19 mouse cellular contexts compared by ENCODE assay signal in the genomic region with DNA sequence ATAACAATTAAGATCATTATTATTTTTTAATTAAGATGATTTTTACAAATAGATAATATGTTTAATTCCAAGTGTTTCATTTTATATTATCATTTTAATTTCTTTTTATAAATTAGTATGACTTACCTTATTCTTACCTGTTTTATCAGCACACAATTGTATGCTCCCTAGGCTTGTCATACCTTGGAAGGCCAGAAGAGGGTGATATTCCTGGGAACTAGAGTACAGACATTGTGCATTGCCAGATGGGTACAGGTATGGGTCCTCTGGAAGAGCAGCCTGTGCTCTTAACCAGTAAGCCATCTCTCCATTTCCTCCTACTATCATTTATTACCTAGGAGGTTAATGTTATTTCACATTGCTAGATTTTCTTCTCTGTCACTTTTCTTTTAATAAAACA.
DNase-seq lines count a peak whose midpoint lies in the region; ATAC-seq and TF ChIP-seq lines count a peak whose summit lies in the region.
"Had no signal": no experiment of that assay in that cellular context is flagged by ENCODE, and none has a peak within 500 bp of the region (broad histone marks: within the 10 kb centered on the region; RNA-seq: fewer than 3 reads in every experiment).

No protein-coding gene starts in this region.

- no peak for TF ChIP-seq EP300 in MEL (IDR thresholded peaks at IDR 0.05; ENCODE audit: low read depth in 1 of 2, low read length in 2 of 2)

- no peak for TF ChIP-seq POLR2A in MEL (IDR thresholded peaks at IDR 0.05; ENCODE audit: control insufficient read depth in 1 of 2, insufficient read depth in 1 of 2, low read depth in 1 of 2, low read length in 2 of 2, poor library complexity in 1 of 2)

- H3K9me3 ChIP-seq in midbrain, postnatal 0 days (ENCODE audit: low read length) = no peaks in the 10 kb centered on the region
- H3K9me3 ChIP-seq in midbrain, embryonic 11.5 days (ENCODE audit: control insufficient read depth, low read length) = no peaks in the 10 kb centered on the region
- H3K9me3 ChIP-seq in MEL (replicated peaks; ENCODE audit: insufficient read depth, low read length) = no peaks in the 10 kb centered on the region
- H3K9me3 ChIP-seq in neural tube, embryonic 15.5 days (replicated peaks) = no peaks in the 10 kb centered on the region
- no peaks in the 10 kb centered on the region for H3K9me3 ChIP-seq in intestine, postnatal 0 days (ENCODE audit: control insufficient read depth)
- H3K9me3 ChIP-seq: embryonic facial prominence, embryonic 12.5 days; forebrain, embryonic 15.5 days; heart, embryonic 10.5 days; heart, embryonic 15.5 days had no signal

- H3K36me3 ChIP-seq in midbrain, postnatal 0 days (ENCODE audit: insufficient read depth, low read length) = no peaks in the 10 kb centered on the region
- H3K36me3 ChIP-seq in midbrain, embryonic 11.5 days (ENCODE audit: control insufficient read depth, insufficient read depth, low read length) = no peaks in the 10 kb centered on the region
- no peaks in the 10 kb centered on the region for H3K36me3 ChIP-seq in MEL (ENCODE audit: control insufficient read depth in 1 of 2, insufficient read depth in 2 of 2, low read length in 2 of 2)
- H3K36me3 ChIP-seq in neural tube, embryonic 15.5 days = no peaks in the 10 kb centered on the region
- no peaks in the 10 kb centered on the region for H3K36me3 ChIP-seq in intestine, postnatal 0 days (ENCODE audit: control insufficient read depth, insufficient read depth)
- H3K36me3 ChIP-seq: embryonic facial prominence, embryonic 12.5 days; forebrain, embryonic 15.5 days; heart, embryonic 10.5 days; heart, embryonic 15.5 days had no signal

- no peak overlapping the region for H3K4me2 ChIP-seq in midbrain, postnatal 0 days (ENCODE audit: low read depth, low read length, poor library complexity, severe bottlenecking)
- H3K4me2 ChIP-seq in midbrain, embryonic 11.5 days = no peak overlapping the region
- H3K4me2 ChIP-seq in neural tube, embryonic 15.5 days = no peak overlapping the region
- no peak overlapping the region for H3K4me2 ChIP-seq in intestine, postnatal 0 days (replicated peaks; ENCODE audit: low read depth)
- H3K4me2 ChIP-seq: embryonic facial prominence, embryonic 12.5 days; forebrain, embryonic 15.5 days; heart, embryonic 15.5 days; hindbrain, embryonic 14.5 days had no signal

- no peak for ATAC-seq in midbrain, postnatal 0 days (ENCODE audit: low FRiP score)
- no peak for ATAC-seq in midbrain, embryonic 11.5 days (ENCODE audit: low FRiP score)
- no peak for ATAC-seq in neural tube, embryonic 15.5 days (ENCODE audit: low FRiP score)
- no peak for ATAC-seq in intestine, postnatal 0 days
- ATAC-seq: forebrain, embryonic 15.5 days had no signal

- H3K4me3 ChIP-seq in midbrain, postnatal 0 days (ENCODE audit: low read depth, low read length) = no peak overlapping the region
- no peak overlapping the region for H3K4me3 ChIP-seq in midbrain, embryonic 11.5 days (ENCODE audit: low read depth, low read length)
- no peak overlapping the region for H3K4me3 ChIP-seq in MEL (ENCODE audit: control insufficient read depth in 1 of 2, insufficient read depth in 1 of 2, low read depth in 2 of 2, low read length in 2 of 2)
- H3K4me3 ChIP-seq in neural tube, embryonic 15.5 days (replicated peaks) = no peak overlapping the region
- no peak overlapping the region for H3K4me3 ChIP-seq in intestine, postnatal 0 days (ENCODE audit: low read depth, low read length)
- H3K4me3 ChIP-seq: embryonic facial prominence, embryonic 12.5 days; forebrain, embryonic 15.5 days; heart, embryonic 10.5 days; heart, embryonic 15.5 days had no signal

- no peaks in the 10 kb centered on the region for H3K79me2 ChIP-seq in MEL (ENCODE audit: control insufficient read depth, insufficient read depth, low read length, poor library complexity)

- H3K27me3 ChIP-seq in midbrain, postnatal 0 days (ENCODE audit: insufficient read depth, low read length) = no peaks in the 10 kb centered on the region
- H3K27me3 ChIP-seq in midbrain, embryonic 11.5 days (ENCODE audit: control insufficient read depth, insufficient read depth, low read length) = no peaks in the 10 kb centered on the region
- H3K27me3 ChIP-seq in MEL (ENCODE audit: control insufficient read depth in 1 of 2, insufficient read depth in 2 of 2, low read length in 2 of 2) = no peaks in the 10 kb centered on the region
- no peaks in the 10 kb centered on the region for H3K27me3 ChIP-seq in neural tube, embryonic 15.5 days (replicated peaks)
- H3K27me3 ChIP-seq in intestine, postnatal 0 days (replicated peaks; ENCODE audit: control insufficient read depth, insufficient read depth, low read length) = no peaks in the 10 kb centered on the region
- H3K27me3 ChIP-seq: CH12.LX; embryonic facial prominence, embryonic 12.5 days; forebrain, embryonic 15.5 days; heart, embryonic 15.5 days had no signal

- peak; percentile 12; the same call in 1 of the 2 replicates for TF ChIP-seq CTCF in midbrain, postnatal 0 days (IDR thresholded peaks at IDR 0.05)
- TF ChIP-seq CTCF in MEL (IDR thresholded peaks at IDR 0.05 in 2 of 3, conservative IDR thresholded peaks at IDR 0.05 in 1 of 3; ENCODE audit: control insufficient read depth in 1 of 3, insufficient read depth in 1 of 3, low read depth in 2 of 3, low read length in 3 of 3, poor library complexity in 1 of 3, severe bottlenecking in 1 of 3) = 0 out of 6 replicates have a peak, but pooled peaks of 1 of the 3 experiments have one; percentile 6
- TF ChIP-seq CTCF in intestine, postnatal 0 days (IDR thresholded peaks at IDR 0.05; ENCODE audit: low read depth) = no peak

- no peaks in the 10 kb centered on the region for H3K4me1 ChIP-seq in midbrain, postnatal 0 days (ENCODE audit: insufficient read depth, low read length)
- H3K4me1 ChIP-seq in midbrain, embryonic 11.5 days (ENCODE audit: control insufficient read depth, insufficient read depth, low read length) = no peaks in the 10 kb centered on the region
- H3K4me1 ChIP-seq in MEL (ENCODE audit: control insufficient read depth in 1 of 2, insufficient read depth in 2 of 2, low read length in 2 of 2) = no peaks in the 10 kb centered on the region
- H3K4me1 ChIP-seq in neural tube, embryonic 15.5 days = no peaks in the 10 kb centered on the region
- no peaks in the 10 kb centered on the region for H3K4me1 ChIP-seq in intestine, postnatal 0 days (replicated peaks; ENCODE audit: control insufficient read depth, insufficient read depth, low read length)
- H3K4me1 ChIP-seq: embryonic facial prominence, embryonic 12.5 days; forebrain, embryonic 15.5 days; heart, embryonic 10.5 days; heart, embryonic 15.5 days had no signal

- H3K27ac ChIP-seq in midbrain, postnatal 0 days (ENCODE audit: low read depth, low read length) = no peak overlapping the region
- H3K27ac ChIP-seq in midbrain, embryonic 11.5 days (ENCODE audit: low read depth, low read length) = no peak overlapping the region
- H3K27ac ChIP-seq in MEL (ENCODE audit: control insufficient read depth, low read depth, low read length) = no peak overlapping the region
- no peak overlapping the region for H3K27ac ChIP-seq in neural tube, embryonic 15.5 days (replicated peaks)
- H3K27ac ChIP-seq in intestine, postnatal 0 days (ENCODE audit: low read depth, low read length) = no peak overlapping the region
- H3K27ac ChIP-seq: embryonic facial prominence, embryonic 12.5 days; forebrain, embryonic 15.5 days; heart, embryonic 10.5 days; heart, embryonic 15.5 days; hindbrain, embryonic 14.5 days had no signal

- no peak for DNase-seq in midbrain, postnatal 0 days (ENCODE audit: low spot score)
- no peak for DNase-seq in midbrain, embryonic 11.5 days (ENCODE audit: low spot score, missing footprints)
- peak; percentile 3 for DNase-seq in MEL (ENCODE audit: low read depth, low spot score)
- DNase-seq in ZHBTc4 (ENCODE audit: low read depth, low spot score) = peak; percentile 51
- DNase-seq: adrenal gland, postnatal 10 days; cerebellum, adult 11-12 months; cerebellum, adult 9-10 months; cerebellum, postnatal 25 days; heart, adult 18-20 months; heart, postnatal 14 days; kidney, adult 11 months had no signal

- no peak overlapping the region for H3K9ac ChIP-seq in midbrain, postnatal 0 days (replicated peaks; ENCODE audit: low read length, poor library complexity, severe bottlenecking)
- no peak overlapping the region for H3K9ac ChIP-seq in midbrain, embryonic 11.5 days (ENCODE audit: low read length)
- no peak overlapping the region for H3K9ac ChIP-seq in MEL (ENCODE audit: control insufficient read depth, low read depth, low read length, poor library complexity, severe bottlenecking)
- no peak overlapping the region for H3K9ac ChIP-seq in neural tube, embryonic 15.5 days (replicated peaks)
- H3K9ac ChIP-seq in intestine, postnatal 0 days (ENCODE audit: low read depth, low read length) = no peak overlapping the region
- H3K9ac ChIP-seq: embryonic facial prominence, embryonic 12.5 days; forebrain, embryonic 15.5 days; heart, embryonic 15.5 days; hindbrain, embryonic 14.5 days had no signal

- no peak for TF ChIP-seq RAD21 in MEL (IDR thresholded peaks at IDR 0.05; ENCODE audit: low read depth, low read length)

TF ChIP-seq in MEL, 35 proteins besides CTCF, POLR2A, EP300 and RAD21 (continues in another document):
- no peak for TF ChIP-seq ZNF384 (IDR thresholded peaks at IDR 0.05; ENCODE audit: low read depth, low read length)
- no peak for TF ChIP-seq USF1 (IDR thresholded peaks at IDR 0.05; ENCODE audit: low read depth, low read length)
- TF ChIP-seq HCFC1 (IDR thresholded peaks at IDR 0.05; ENCODE audit: low read depth, low read length) = no peak
- TF ChIP-seq USF2 (IDR thresholded peaks at IDR 0.05; ENCODE audit: borderline replicate concordance in 1 of 2, insufficient read depth in 1 of 2, low read depth in 1 of 2, low read length in 2 of 2) = no peak
- no peak for TF ChIP-seq POLR2AphosphoS5 (IDR thresholded peaks at IDR 0.05; ENCODE audit: borderline replicate concordance, low read depth, low read length)
- no peak for TF ChIP-seq KAT2A (conservative IDR thresholded peaks at IDR 0.05; ENCODE audit: low read depth, low read length)
- TF ChIP-seq NRF1 (IDR thresholded peaks at IDR 0.05; ENCODE audit: insufficient read depth, low read depth, low read length, poor library complexity, severe bottlenecking) = no peak
- TF ChIP-seq ZC3H11A (IDR thresholded peaks at IDR 0.05; ENCODE audit: low read depth, low read length) = no peak
- TF ChIP-seq CHD1 (IDR thresholded peaks at IDR 0.05; ENCODE audit: low read depth, low read length) = no peak
- no peak for TF ChIP-seq TCF12 (IDR thresholded peaks at IDR 0.05; ENCODE audit: low read depth, low read length)
- no peak for TF ChIP-seq GABPA (IDR thresholded peaks at IDR 0.05; ENCODE audit: low read depth, low read length)
- no peak for TF ChIP-seq MYC (IDR thresholded peaks at IDR 0.05; ENCODE audit: low read depth, low read length)
- TF ChIP-seq MAZ (IDR thresholded peaks at IDR 0.05; ENCODE audit: low read depth, low read length) = no peak
- no peak for TF ChIP-seq POLR2AphosphoS2 (IDR thresholded peaks at IDR 0.05; ENCODE audit: low read length)
- TF ChIP-seq ETS1 (IDR thresholded peaks at IDR 0.05; ENCODE audit: low read depth, low read length) = no peak
- TF ChIP-seq ELF1 (IDR thresholded peaks at IDR 0.05; ENCODE audit: low read depth, low read length) = no peak
- no peak for TF ChIP-seq SMC3 (IDR thresholded peaks at IDR 0.05; ENCODE audit: low read depth, low read length)

Comparison
In these comparisons a context has a peak if more than half of its experiments do, and no peak if none do; other contexts are left out.
1. DNase-seq: peak in MEL (single experiment) and ZHBTc4 (single experiment); none in midbrain, postnatal 0 days (single experiment) and midbrain, embryonic 11.5 days (single experiment).